Mouse (Mus musculus): ENCODE data around the gene Slc37a2. TPM values are rescaled to one million over a fixed set of nuclear protein-coding genes. Genes with fewer than 3 reads are reported as not detected.
"Not testable (repeated sequence)": the region's sequence is repeated elsewhere in the genome, so short reads cannot be mapped to it uniquely, and the experiment has no call there.

Slc37a2 gene
- polyA plus RNA-seq (2015; fragmentation: Nextera tagmentation; extraction: Ambion mirVana), result 1.9 and 2.6 TPM in 2 replicates

DNA sequence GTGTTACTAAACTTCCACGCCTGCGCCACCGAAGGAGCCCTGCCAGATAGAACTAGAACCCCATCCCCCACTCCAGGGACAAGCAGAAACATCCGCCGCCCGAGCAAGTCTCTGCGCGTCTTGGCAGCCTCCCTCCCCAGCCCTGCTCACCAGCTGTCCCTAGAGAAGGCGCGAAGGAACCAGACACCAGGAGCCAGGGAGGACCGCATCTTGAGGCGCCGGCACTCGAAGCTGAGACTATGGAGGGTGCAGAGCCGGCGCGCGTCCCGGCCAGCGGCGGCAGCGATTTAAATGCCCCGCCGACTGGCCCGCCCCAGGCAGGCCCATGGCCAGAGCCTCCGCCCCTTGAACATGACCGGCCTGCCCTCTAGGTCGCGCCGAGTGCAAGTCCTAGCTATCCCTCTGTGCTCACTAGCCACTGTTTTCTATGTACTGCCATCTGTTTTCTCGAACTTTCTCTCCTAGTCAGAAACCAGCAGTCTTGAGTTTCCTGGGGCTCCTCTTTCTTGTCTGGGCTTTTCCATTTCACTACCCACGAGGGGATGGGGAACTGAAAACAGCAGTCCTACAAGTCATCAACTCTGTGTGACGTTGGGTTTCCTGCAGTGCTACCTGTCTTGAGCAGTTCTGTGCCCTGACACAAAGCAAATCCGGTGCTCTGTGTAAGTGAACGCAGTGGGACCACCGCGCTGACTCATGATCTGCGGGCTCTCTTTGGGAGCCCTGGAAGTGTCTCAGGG lies at the start of gene Slc37a2:
Slc37a2 (minus strand) TSS at position 590 of the 740 bp plus-strand sequence.
- Histone ChIP-seq H3K4me2 (ENCODE audit: low read length) (peak within 1 kb of the TSS; percentile 85), H3K4me1 (ENCODE audit: control insufficient read depth, insufficient read depth, low read depth, low read length) (peaks cover 12% of the 10 kb centered on the region), H3K9ac (ENCODE audit: low read depth, low read length) (peak within 1 kb of the TSS; percentile 64), H3K9me3 (ENCODE audit: control insufficient read depth, low read length) (no peaks in the 10 kb centered on the region), H3K36me3 (ENCODE audit: control insufficient read depth, insufficient read depth, low read length) (no peaks in the 10 kb centered on the region), H3K27me3 (replicated peaks; ENCODE audit: control insufficient read depth, insufficient read depth, low read length) (peaks cover 7% of the 10 kb centered on the region; the same call in 1 of the 2 replicates), H3K27ac (ENCODE audit: low read depth, low read length) (no peak within 1 kb of the TSS), H3K4me3 (ENCODE audit: low read length) (peak within 1 kb of the TSS; percentile 47)
- peak; percentile 83 for ATAC-seq
- WGBS, result 3% methylated on average over 38 of the region's 38 CpGs

DNA sequence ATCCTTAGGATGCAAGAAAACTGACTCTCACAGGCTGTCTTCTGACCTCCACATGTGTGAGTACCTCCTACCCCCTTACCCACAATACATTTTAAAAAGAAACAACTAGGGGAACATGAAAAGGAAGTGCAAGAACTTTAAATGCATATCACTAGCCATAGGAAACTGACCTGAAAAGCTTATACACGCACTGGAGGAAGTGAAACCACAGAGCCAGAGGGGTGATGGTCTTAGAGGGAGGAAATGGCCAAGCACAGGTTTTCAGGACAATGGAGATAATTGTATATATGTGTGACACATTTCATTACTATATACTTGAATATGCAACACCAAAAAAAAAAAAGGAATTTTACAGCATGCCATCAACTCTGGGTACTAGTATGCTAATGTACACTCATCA lies 46.2 kb upstream of the Slc37a2 start:
- ATAC-seq, result no peak
- no peak overlapping the region for H3K9ac ChIP-seq (ENCODE audit: low read depth, low read length)
- no peak overlapping the region for H3K4me3 ChIP-seq (ENCODE audit: low read length)
- 94% methylated on average over 1 of the region's 1 CpGs for WGBS
- H3K4me1 ChIP-seq (ENCODE audit: control insufficient read depth, insufficient read depth, low read depth, low read length), result no peaks in the 10 kb centered on the region
- no peak overlapping the region for H3K27ac ChIP-seq (ENCODE audit: low read depth, low read length)
- peaks cover 2% of the 10 kb centered on the region; the same call in 1 of the 2 replicates for H3K36me3 ChIP-seq (ENCODE audit: control insufficient read depth, insufficient read depth, low read length)
- no peaks in the 10 kb centered on the region for H3K9me3 ChIP-seq (ENCODE audit: control insufficient read depth, low read length)
- H3K4me2 ChIP-seq (ENCODE audit: low read length), result no peak overlapping the region
- H3K27me3 ChIP-seq (replicated peaks; ENCODE audit: control insufficient read depth, insufficient read depth, low read length), result no peaks in the 10 kb centered on the region

DNA sequence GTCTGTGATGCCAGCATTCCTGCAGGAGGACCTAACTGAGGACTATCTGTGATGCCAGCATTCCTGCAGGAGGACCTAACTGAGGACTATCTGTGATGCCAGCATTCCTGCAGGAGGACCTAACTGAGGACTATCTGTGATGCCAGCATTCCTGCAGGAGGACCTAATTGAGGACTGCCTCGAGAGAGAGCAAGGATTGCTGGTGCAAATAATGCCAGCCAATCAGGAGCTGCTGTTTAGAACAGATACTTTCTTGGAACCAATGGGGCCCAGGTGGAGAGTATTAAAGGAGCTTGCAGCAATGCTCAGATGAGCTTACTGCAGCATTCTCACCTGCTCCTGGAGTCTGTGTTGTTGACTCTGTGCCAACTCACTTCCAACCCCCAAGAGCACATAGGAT lies 45.0 kb upstream of the Slc37a2 start:
- not testable (repeated sequence) for ATAC-seq; H3K4me1 ChIP-seq (ENCODE audit: control insufficient read depth, insufficient read depth, low read depth, low read length); H3K27ac ChIP-seq (ENCODE audit: low read depth, low read length); H3K4me3 ChIP-seq (ENCODE audit: low read length); H3K9ac ChIP-seq (ENCODE audit: low read depth, low read length); H3K9me3 ChIP-seq (ENCODE audit: control insufficient read depth, low read length); H3K27me3 ChIP-seq (replicated peaks; ENCODE audit: control insufficient read depth, insufficient read depth, low read length); H3K36me3 ChIP-seq (ENCODE audit: control insufficient read depth, insufficient read depth, low read length); H3K4me2 ChIP-seq (ENCODE audit: low read length)
- 78% methylated on average over 1 of the region's 1 CpGs for WGBS

DNA sequence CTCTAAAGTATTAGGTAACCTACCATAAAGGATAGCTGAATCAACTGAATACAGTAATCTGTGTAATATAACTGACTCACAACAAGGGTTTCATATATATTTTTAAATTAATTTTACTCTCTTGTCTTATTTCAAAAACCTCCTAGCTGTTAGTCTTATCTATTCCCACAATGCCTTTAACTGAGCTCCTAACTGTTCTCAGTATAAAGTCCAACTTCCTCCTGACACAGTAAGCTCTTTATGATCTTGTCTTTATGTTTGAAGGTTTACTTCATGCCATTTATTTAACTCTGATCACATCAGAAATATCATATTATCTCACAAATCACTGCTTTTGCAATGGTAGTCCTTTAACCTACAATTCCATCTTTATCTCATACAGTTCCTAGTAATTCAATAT lies 40.0 kb upstream of the Slc37a2 start:
- no peaks in the 10 kb centered on the region for H3K36me3 ChIP-seq (ENCODE audit: control insufficient read depth, insufficient read depth, low read length)

DNA sequence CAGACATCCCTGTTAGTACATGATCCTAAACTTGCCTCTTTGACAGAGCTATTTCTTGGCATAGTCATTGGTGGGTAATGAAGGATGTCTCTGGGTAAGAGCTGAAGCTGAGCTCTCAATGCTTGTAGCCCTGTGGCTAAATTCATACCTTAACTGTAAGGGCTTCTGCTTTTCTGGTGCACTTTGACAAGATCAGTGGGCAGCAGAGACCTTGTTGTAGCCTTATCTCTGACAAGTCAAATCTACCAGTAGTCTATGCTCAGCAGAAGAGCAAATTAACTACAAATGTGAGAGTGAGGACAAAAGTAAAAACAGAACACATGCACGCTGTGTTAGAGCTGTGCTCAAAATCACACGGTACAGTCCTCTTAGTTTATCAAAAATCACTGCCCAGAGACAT lies 11.1 kb upstream of the Slc37a2 start:
- H3K36me3 ChIP-seq (ENCODE audit: control insufficient read depth, insufficient read depth, low read length), result no peaks in the 10 kb centered on the region
- no peak overlapping the region for H3K4me2 ChIP-seq (ENCODE audit: low read length)
- H3K9me3 ChIP-seq (ENCODE audit: control insufficient read depth, low read length), result no peaks in the 10 kb centered on the region
- H3K4me3 ChIP-seq (ENCODE audit: low read length), result no peak overlapping the region
- no peak overlapping the region for H3K9ac ChIP-seq (ENCODE audit: low read depth, low read length)
- H3K27ac ChIP-seq (ENCODE audit: low read depth, low read length), result no peak overlapping the region
- H3K27me3 ChIP-seq (replicated peaks; ENCODE audit: control insufficient read depth, insufficient read depth, low read length), result no peaks in the 10 kb centered on the region
- H3K4me1 ChIP-seq (ENCODE audit: control insufficient read depth, insufficient read depth, low read depth, low read length), result no peaks in the 10 kb centered on the region
- WGBS, result 92% methylated on average over 2 of the region's 2 CpGs
- ATAC-seq, result no peak

More for the DNA sequence above, 40.0 kb upstream of the Slc37a2 start:
- Histone ChIP-seq H3K4me1 (ENCODE audit: control insufficient read depth, insufficient read depth, low read depth, low read length) (no peaks in the 10 kb centered on the region), H3K9ac (ENCODE audit: low read depth, low read length) (no peak overlapping the region), H3K27me3 (replicated peaks; ENCODE audit: control insufficient read depth, insufficient read depth, low read length) (no peaks in the 10 kb centered on the region), H3K27ac (ENCODE audit: low read depth, low read length) (no peak overlapping the region), H3K4me2 (ENCODE audit: low read length) (no peak overlapping the region), H3K4me3 (ENCODE audit: low read length) (no peak overlapping the region), H3K9me3 (ENCODE audit: control insufficient read depth, low read length) (no peaks in the 10 kb centered on the region)
- no peak for ATAC-seq

DNA sequence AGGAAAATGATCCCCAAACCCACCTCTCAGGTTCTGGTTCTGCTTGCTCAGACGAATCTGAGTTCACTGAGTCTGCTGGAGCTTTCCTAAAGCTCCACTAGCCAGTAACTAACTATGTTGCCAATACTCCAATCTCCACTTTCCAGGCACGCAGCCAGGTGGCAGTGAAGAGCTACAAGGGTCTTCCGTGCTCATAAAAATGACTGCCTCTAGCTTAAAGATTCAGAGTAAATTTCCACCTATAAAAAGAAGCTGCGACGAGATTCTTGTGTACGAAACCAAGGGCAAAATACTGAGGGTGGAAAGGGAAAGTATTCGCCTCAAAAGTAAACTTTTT lies 319 bp upstream of the Slc37a2 start:
- no peak overlapping the region for H3K9ac ChIP-seq (ENCODE audit: low read depth, low read length)
- peak overlapping the region; percentile 85 for H3K4me2 ChIP-seq (ENCODE audit: low read length)
- no peaks in the 10 kb centered on the region for H3K9me3 ChIP-seq (ENCODE audit: control insufficient read depth, low read length)
- no peak overlapping the region for H3K27ac ChIP-seq (ENCODE audit: low read depth, low read length)
- H3K27me3 ChIP-seq (replicated peaks; ENCODE audit: control insufficient read depth, insufficient read depth, low read length), result peaks cover 7% of the 10 kb centered on the region; the same call in 1 of the 2 replicates
- peaks cover 12% of the 10 kb centered on the region for H3K4me1 ChIP-seq (ENCODE audit: control insufficient read depth, insufficient read depth, low read depth, low read length)
- 32% methylated on average over 7 of the region's 7 CpGs for WGBS
- peak; percentile 85 for ATAC-seq
- no peaks in the 10 kb centered on the region for H3K36me3 ChIP-seq (ENCODE audit: control insufficient read depth, insufficient read depth, low read length)
- peak overlapping the region; percentile 47 for H3K4me3 ChIP-seq (ENCODE audit: low read length)

DNA sequence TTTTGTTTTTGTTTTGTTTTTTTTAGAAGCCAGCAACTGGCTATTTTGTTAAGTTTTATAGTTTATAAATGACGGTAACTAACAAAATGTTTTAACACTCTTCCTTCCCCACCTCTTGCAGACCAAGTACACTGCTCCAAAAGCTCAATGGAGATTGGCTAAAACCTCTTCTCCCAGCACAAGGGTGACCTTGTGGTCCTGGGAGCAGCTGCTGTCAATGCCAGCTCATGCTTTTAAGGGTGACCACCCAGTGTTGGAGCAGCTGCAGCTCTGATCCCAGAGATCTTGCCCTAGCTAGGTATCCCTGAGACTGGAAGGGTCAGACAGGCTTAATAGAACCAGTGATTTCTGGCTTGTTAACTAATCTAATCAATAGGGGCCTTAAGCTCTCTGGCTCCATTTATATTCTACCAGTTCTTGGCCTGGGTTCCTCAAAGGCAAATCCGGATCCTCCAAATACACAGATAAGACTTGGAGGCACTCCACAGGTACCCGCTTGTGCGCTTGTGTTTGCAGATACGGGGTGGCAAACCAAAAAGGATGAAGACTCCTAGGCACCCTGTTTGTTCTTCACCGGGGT lies 917 bp downstream of the Slc37a2 start:
- peak overlapping the region; percentile 47 for H3K4me3 ChIP-seq (ENCODE audit: low read length)
- H3K9ac ChIP-seq (ENCODE audit: low read depth, low read length), result no peak overlapping the region; the same call in 1 of the 2 replicates
- ATAC-seq, result no peak
- H3K36me3 ChIP-seq (ENCODE audit: control insufficient read depth, insufficient read depth, low read length), result no peaks in the 10 kb centered on the region
- no peak overlapping the region for H3K27ac ChIP-seq (ENCODE audit: low read depth, low read length)
- peaks cover 12% of the 10 kb centered on the region for H3K4me1 ChIP-seq (ENCODE audit: control insufficient read depth, insufficient read depth, low read depth, low read length)
- WGBS, result 24% methylated on average over 6 of the region's 6 CpGs
- H3K9me3 ChIP-seq (ENCODE audit: control insufficient read depth, low read length), result no peaks in the 10 kb centered on the region
- H3K4me2 ChIP-seq (ENCODE audit: low read length), result peak overlapping the region; percentile 85
- H3K27me3 ChIP-seq (replicated peaks; ENCODE audit: control insufficient read depth, insufficient read depth, low read length), result peaks cover 7% of the 10 kb centered on the region; the same call in 1 of the 2 replicates

DNA sequence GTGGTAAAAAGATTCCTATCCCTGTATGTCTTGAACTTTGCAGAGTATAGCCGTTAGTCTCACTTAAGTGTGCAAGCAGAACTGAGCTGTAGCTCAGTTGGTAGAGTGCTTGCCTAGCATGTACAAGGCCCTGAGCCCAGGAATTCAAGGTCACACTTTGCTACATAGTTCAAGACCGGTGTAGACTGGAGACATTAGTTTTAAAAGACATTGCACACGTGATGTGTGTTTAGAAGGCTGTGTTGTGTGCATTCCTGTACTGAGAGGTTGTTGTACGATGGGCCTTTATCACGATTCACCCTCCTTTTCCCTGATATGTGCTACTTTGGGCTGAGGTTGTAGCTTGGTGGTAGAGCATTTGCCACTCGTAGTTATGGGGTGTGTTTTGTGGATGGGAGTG lies 4.9 kb downstream of the Slc37a2 start:
- ATAC-seq, result no peak
- no peaks in the 10 kb centered on the region for H3K36me3 ChIP-seq (ENCODE audit: control insufficient read depth, insufficient read depth, low read length)
- no peak overlapping the region for H3K9ac ChIP-seq (ENCODE audit: low read depth, low read length)
- H3K4me1 ChIP-seq (ENCODE audit: control insufficient read depth, insufficient read depth, low read depth, low read length), result peaks cover 11% of the 10 kb centered on the region
- H3K4me3 ChIP-seq (ENCODE audit: low read length), result no peak overlapping the region
- WGBS, result 86% methylated on average over 6 of the region's 6 CpGs
- H3K27me3 ChIP-seq (replicated peaks; ENCODE audit: control insufficient read depth, insufficient read depth, low read length), result peaks cover 4% of the 10 kb centered on the region; the same call in 1 of the 2 replicates
- H3K4me2 ChIP-seq (ENCODE audit: low read length), result no peak overlapping the region
- no peak overlapping the region for H3K27ac ChIP-seq (ENCODE audit: low read depth, low read length)
- H3K9me3 ChIP-seq (ENCODE audit: control insufficient read depth, low read length), result no peaks in the 10 kb centered on the region

DNA sequence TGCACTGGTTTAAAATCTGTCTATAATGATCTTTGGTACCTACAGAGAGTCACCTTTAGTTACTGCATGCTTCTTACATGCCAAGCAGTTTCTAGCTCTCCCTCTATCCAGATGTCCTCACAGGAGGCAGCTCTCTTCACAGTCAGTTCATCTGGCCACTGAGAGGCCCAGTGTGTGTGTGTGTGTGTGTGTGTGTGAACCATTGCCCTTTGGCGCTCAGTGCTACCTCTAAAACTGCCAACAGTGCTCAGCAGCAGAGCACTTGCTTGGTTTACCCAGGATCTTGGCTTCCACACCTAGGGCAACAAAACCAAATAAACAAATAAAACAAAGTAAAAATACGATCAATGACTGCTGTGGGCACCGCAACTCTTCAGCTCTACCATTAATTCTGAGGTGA lies 5.6 kb downstream of the Slc37a2 start:
- no peak overlapping the region for H3K9ac ChIP-seq (ENCODE audit: low read depth, low read length)
- ATAC-seq, result no peak
- peaks cover 5% of the 10 kb centered on the region; the same call in 1 of the 2 replicates for H3K4me1 ChIP-seq (ENCODE audit: control insufficient read depth, insufficient read depth, low read depth, low read length)
- no peak overlapping the region for H3K27ac ChIP-seq (ENCODE audit: low read depth, low read length)
- no peaks in the 10 kb centered on the region for H3K36me3 ChIP-seq (ENCODE audit: control insufficient read depth, insufficient read depth, low read length)
- no peaks in the 10 kb centered on the region for H3K9me3 ChIP-seq (ENCODE audit: control insufficient read depth, low read length)
- H3K4me3 ChIP-seq (ENCODE audit: low read length), result no peak overlapping the region
- H3K4me2 ChIP-seq (ENCODE audit: low read length), result no peak overlapping the region
- peaks cover 4% of the 10 kb centered on the region; the same call in 1 of the 2 replicates for H3K27me3 ChIP-seq (replicated peaks; ENCODE audit: control insufficient read depth, insufficient read depth, low read length)
- 91% methylated on average over 3 of the region's 3 CpGs for WGBS

Measured in hindbrain, embryonic 16.5 days (tissue).